Mouse (Mus musculus): ENCODE data around the gene Itm2b.

DNA sequence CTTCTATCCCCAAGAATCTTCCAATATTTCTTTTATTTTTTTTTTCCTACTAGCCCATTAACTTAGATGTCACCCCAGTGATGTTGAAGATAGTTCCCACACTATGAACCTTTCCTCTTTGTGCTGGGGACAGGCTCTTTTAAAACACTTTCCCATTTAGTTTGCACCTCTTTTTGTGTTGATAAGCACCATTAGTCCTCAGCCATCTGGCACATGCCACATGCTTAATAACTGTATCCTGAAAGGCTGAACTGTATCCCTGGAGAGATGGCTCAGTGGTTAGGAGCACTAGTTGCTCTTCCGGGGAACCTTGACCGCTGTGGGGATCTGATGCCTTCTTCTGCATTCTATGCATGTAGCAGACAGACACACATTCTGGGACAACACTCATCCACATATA is 37.5 kb upstream of the Itm2b start:
- TF ChIP-seq CTCF (conservative IDR thresholded peaks at IDR 0.05 in 1 of 2, IDR thresholded peaks at IDR 0.05 in 1 of 2; ENCODE audit: low read depth in 2 of 2, low read length in 2 of 2) (no peak), POLR2A (IDR thresholded peaks at IDR 0.05; ENCODE audit: low read depth, low read length) (no peak), ZNF384 (IDR thresholded peaks at IDR 0.05; ENCODE audit: low read depth, low read length) (no peak), CHD2 (IDR thresholded peaks at IDR 0.05; ENCODE audit: low read length) (no peak), RCOR1 (conservative IDR thresholded peaks at IDR 0.05; ENCODE audit: low read depth, low read length) (no peak), TCF12 (IDR thresholded peaks at IDR 0.05; ENCODE audit: low read depth, low read length) (no peak), ZC3H11A (IDR thresholded peaks at IDR 0.05; ENCODE audit: low read depth, low read length) (no peak), EP300 (IDR thresholded peaks at IDR 0.05; ENCODE audit: low read length) (no peak), SIN3A (IDR thresholded peaks at IDR 0.05; ENCODE audit: low read length) (no peak), USF2 (conservative IDR thresholded peaks at IDR 0.05; ENCODE audit: low read depth, low read length) (no peak), NELFE (IDR thresholded peaks at IDR 0.05; ENCODE audit: low read depth, low read length) (no peak)

Measured in CH12.LX (cell line).